Mouse (Mus musculus) hindbrain, postnatal 0 days (tissue): Measurements from ENCODE around the gene Defb28. TPM values are rescaled to one million over a fixed set of nuclear protein-coding genes. Genes with fewer than 3 reads are reported as not detected.

Experiments
- ATAC-seq: fragments of 200-750 bp; cut with Nextera tagmentation; 2 replicates; pipeline ENCODE4 v1.8.0; 2017; ENCODE audit warnings: mild to moderate bottlenecking, moderate TSS enrichment, moderate library complexity
- DNase-seq: peaks from one replicate; pipeline ENCODE4 v3.0.0-alpha.2; 2015; ENCODE audit warnings: low spot score
- H3K27ac ChIP-seq: fragments of 300-500 bp; sonication (generic); 2 replicates; pipeline ENCODE4 v1.5.1; 2014; ENCODE audit warnings: mild to moderate bottlenecking
- H3K27me3 ChIP-seq: fragments of 300-500 bp; sonication (generic); 2 replicates; pipeline ENCODE4 v1.6.1; 2014; ENCODE audit warnings: low read length, mixed read lengths; ENCODE audit not compliant: insufficient read depth
- H3K36me3 ChIP-seq: fragments of 300-500 bp; sonication (generic); 2 replicates; pipeline ENCODE4 v1.6.1; 2014; ENCODE audit warnings: low read length, mixed read lengths; ENCODE audit not compliant: insufficient read depth
- H3K4me1 ChIP-seq: fragments of 300-500 bp; sonication (generic); 2 replicates; pipeline ENCODE4 v1.6.1; 2014; ENCODE audit warnings: antibody characterized with exemption, low read length, mixed read lengths; ENCODE audit not compliant: insufficient read depth
- H3K4me2 ChIP-seq: fragments of 300-500 bp; sonication (generic); 2 replicates; pipeline ENCODE4 v1.6.1; 2014; ENCODE audit warnings: low read depth, mild to moderate bottlenecking, low read length, moderate library complexity, mixed read lengths
- H3K4me3 ChIP-seq: fragments of 300-500 bp; sonication (generic); 2 replicates; pipeline ENCODE4 v1.5.1; 2014; ENCODE audit warnings: low read length
- H3K9ac ChIP-seq: fragments of 300-500 bp; sonication (generic); replicated peaks from 2 replicates; pipeline ENCODE4 v1.6.1; 2014; ENCODE audit warnings: mild to moderate bottlenecking, low read length, moderate library complexity, mixed read lengths
- H3K9me3 ChIP-seq: fragments of 300-500 bp; sonication (generic); 2 replicates; pipeline ENCODE4 v1.6.1; 2016; ENCODE audit warnings: low read length, mixed read lengths
- CTCF ChIP-seq: IDR thresholded peaks from 2 replicates; pipeline ENCODE4 v1.5.1; 2016; ENCODE audit warnings: antibody characterized with exemption, control low read depth, low read depth
- WGBS: fragments of 180-500 bp; shearing (Covaris S2); extraction: QIAGEN DNeasy Blood & Tissue Kit; methylation state at CpG from one replicate; pipeline ENCODE4 v1.1.7; 2014; 5-methylcytosine and 5-hydroxymethylcytosine counted together
- polyA plus RNA-seq: library from polyadenylated mRNA; unstranded; fragments of >200 nt; fragmentation: Nextera tagmentation; extraction: Ambion mirVana; gene quantifications from 2 replicates; pipeline ENCODE4 v1.2.1, GENCODE M21; 2015
- total RNA-seq: library from RNA; depleted of rRNA; stranded (reverse); fragments of >200 nt; gene quantifications from 2 replicates; pipeline ENCODE4 v1.2.3, GENCODE M21; 2014; rRNA removed

Defb28 gene
- total and polyA plus RNA-seq, 2 experiments from 2014 or later = not detected

- ATAC-seq (peak; percentile 55; the same call in 1 of the 2 replicates), DNase-seq (peak; percentile 85)
- no peaks in the 10 kb centered on the region for H3K27me3 ChIP-seq
- no peaks in the 10 kb centered on the region for H3K4me1 ChIP-seq
- no peaks in the 10 kb centered on the region for H3K36me3 ChIP-seq
- WGBS = 12% methylated on average over 16 of the region's 16 CpGs
- H3K4me2 ChIP-seq = peak overlapping the region; percentile 43
- peak; percentile 85 for TF ChIP-seq CTCF
- H3K9me3 ChIP-seq = no peaks in the 10 kb centered on the region
- no peak overlapping the region for H3K27ac ChIP-seq
- H3K4me3 ChIP-seq = peak overlapping the region; percentile 18; the same call in 1 of the 2 replicates
- H3K9ac ChIP-seq = no peak overlapping the region; the same call in 1 of the 2 replicates
Measured at GRCm38 (mm10) chr2:152553774-152554423, 35.8 kb downstream of the Defb28 start.

- TF ChIP-seq CTCF = no peak
- Histone ChIP-seq H3K9ac (no peak overlapping the region), H3K36me3 (no peaks in the 10 kb centered on the region), H3K27ac (no peak overlapping the region), H3K4me3 (no peak overlapping the region), H3K4me1 (no peaks in the 10 kb centered on the region), H3K9me3 (no peaks in the 10 kb centered on the region), H3K4me2 (no peak overlapping the region), H3K27me3 (no peaks in the 10 kb centered on the region)
- ATAC-seq = no peak
- WGBS = 86% methylated on average over 7 of the region's 7 CpGs
- no peak for DNase-seq
Measured at GRCm38 (mm10) chr2:152556655-152557054, 38.6 kb downstream of the Defb28 start.

GRCm38 (mm10) chr2:152569038-152569437 lies 51.0 kb downstream of the Defb28 start, which contains the start of gene Gm17416:
Gene Gm17416, plus strand, starts transcription at chr2:152569338.
- no peak for ATAC-seq
- no peaks in the 10 kb centered on the region for H3K9me3 ChIP-seq
- no peak within 1 kb of the TSS for H3K4me2 ChIP-seq
- DNase-seq = no peak
- no peak within 1 kb of the TSS for H3K9ac ChIP-seq
- H3K27ac ChIP-seq = no peak within 1 kb of the TSS
- no peaks in the 10 kb centered on the region for H3K4me1 ChIP-seq
- no peaks in the 10 kb centered on the region for H3K27me3 ChIP-seq
- no peak for TF ChIP-seq CTCF
- H3K36me3 ChIP-seq = no peaks in the 10 kb centered on the region
- 90% methylated on average over 5 of the region's 5 CpGs for WGBS
- no peak within 1 kb of the TSS for H3K4me3 ChIP-seq

- ATAC-seq = no peak
- H3K27ac ChIP-seq = no peak overlapping the region
- no peaks in the 10 kb centered on the region for H3K4me1 ChIP-seq
- no peak overlapping the region for H3K4me3 ChIP-seq
- no peaks in the 10 kb centered on the region for H3K9me3 ChIP-seq
- H3K36me3 ChIP-seq = no peaks in the 10 kb centered on the region
- no peak overlapping the region for H3K9ac ChIP-seq
- no peak for TF ChIP-seq CTCF
- no peaks in the 10 kb centered on the region for H3K27me3 ChIP-seq
- 82% methylated on average over 4 of the region's 4 CpGs for WGBS
- no peak for DNase-seq
- no peak overlapping the region for H3K4me2 ChIP-seq
Measured at GRCm38 (mm10) chr2:152569881-152570280, 51.8 kb downstream of the Defb28 start.

GRCm38 (mm10) chr2:152570313-152570712 lies 52.3 kb downstream of the Defb28 start:
- Histone ChIP-seq H3K4me3 (no peak overlapping the region), H3K27me3 (no peaks in the 10 kb centered on the region), H3K4me1 (no peaks in the 10 kb centered on the region), H3K36me3 (no peaks in the 10 kb centered on the region), H3K9me3 (no peaks in the 10 kb centered on the region), H3K4me2 (no peak overlapping the region), H3K27ac (no peak overlapping the region), H3K9ac (no peak overlapping the region)
- WGBS = 84% methylated on average over 6 of the region's 6 CpGs
- DNase-seq (no peak), ATAC-seq (no peak)
- no peak for TF ChIP-seq CTCF

Other genes starting within 250 kb of the Defb28 start
- 44.5 and 48.8 TPM in 2 replicates for gene Tbc1d20, start 224.4 kb upstream of the Defb28 start, total RNA-seq
- 27.5 and 27.7 TPM in 2 replicates for gene Tbc1d20, start 224.4 kb upstream of the Defb28 start, polyA plus RNA-seq
- gene Rbck1, start 185.6 kb upstream of the Defb28 start, total RNA-seq = 119 and 135 TPM in 2 replicates
- 77.9 and 81.6 TPM in 2 replicates for gene Rbck1, start 185.6 kb upstream of the Defb28 start, polyA plus RNA-seq
- 2.5 and 4.2 TPM in 2 replicates for gene Trib3, start 174.2 kb upstream of the Defb28 start, total RNA-seq
- 2.7 and 3.4 TPM in 2 replicates for gene Trib3, start 174.2 kb upstream of the Defb28 start, polyA plus RNA-seq
- gene Nrsn2, start 141.6 kb upstream of the Defb28 start, total RNA-seq = 64.5 and 72.2 TPM in 2 replicates
- 83.8 and 91.3 TPM in 2 replicates for gene Nrsn2, start 141.6 kb upstream of the Defb28 start, polyA plus RNA-seq
- gene Sox12, start 120.2 kb upstream of the Defb28 start, total RNA-seq = 49.7 and 50.2 TPM in 2 replicates
- gene Sox12, start 120.2 kb upstream of the Defb28 start, polyA plus RNA-seq = 9.7 and 10.1 TPM in 2 replicates
- 17.4 TPM in 2 replicates for gene Zcchc3, start 103.2 kb upstream of the Defb28 start, total RNA-seq
- gene Zcchc3, start 103.2 kb upstream of the Defb28 start, polyA plus RNA-seq = 15.8 and 16.1 TPM in 2 replicates
- 2.3 and 3.9 TPM in 2 replicates for gene 6820408C15Rik, start 102.7 kb upstream of the Defb28 start, total RNA-seq
- gene 6820408C15Rik, start 102.7 kb upstream of the Defb28 start, polyA plus RNA-seq = 3.6 and 4.0 TPM in 2 replicates
- gene Defb23, start 53.6 kb upstream of the Defb28 start, total RNA-seq = not detected in 2 replicates
- not detected in 2 replicates for gene Defb23, start 53.6 kb upstream of the Defb28 start, polyA plus RNA-seq
- gene Defb20, start 41.2 kb upstream of the Defb28 start, total RNA-seq = not detected in 2 replicates
- not detected in 2 replicates for gene Defb20, start 41.2 kb upstream of the Defb28 start, polyA plus RNA-seq
- gene Defb22, start 28.1 kb upstream of the Defb28 start, total RNA-seq = not detected in 2 replicates
- gene Defb22, start 28.1 kb upstream of the Defb28 start, polyA plus RNA-seq = not detected in 2 replicates
- not detected in 2 replicates for gene Defb26, start 6.6 kb upstream of the Defb28 start, total RNA-seq
- gene Defb26, start 6.6 kb upstream of the Defb28 start, polyA plus RNA-seq = not detected in 2 replicates
- not detected in 2 replicates for gene Defb29, start 21.8 kb downstream of the Defb28 start, total RNA-seq
- gene Defb29, start 21.8 kb downstream of the Defb28 start, polyA plus RNA-seq = not detected in 2 replicates
- gene Gm17416, start 51.1 kb downstream of the Defb28 start, total RNA-seq = not detected in 2 replicates
- not detected in 2 replicates for gene Gm17416, start 51.1 kb downstream of the Defb28 start, polyA plus RNA-seq
- not detected in 2 replicates for gene Defb21, start 54.5 kb downstream of the Defb28 start, total RNA-seq
- gene Defb21, start 54.5 kb downstream of the Defb28 start, polyA plus RNA-seq = not detected in 2 replicates
- not detected in 2 replicates for gene Defb19, start 62.1 kb downstream of the Defb28 start, total RNA-seq
- gene Defb19, start 62.1 kb downstream of the Defb28 start, polyA plus RNA-seq = not detected in 2 replicates
- gene Defb45, start 81.1 kb downstream of the Defb28 start, total RNA-seq = not detected in 2 replicates
- gene Defb45, start 81.1 kb downstream of the Defb28 start, polyA plus RNA-seq = not detected in 2 replicates
- not detected in 2 replicates for gene Defb36, start 86.1 kb downstream of the Defb28 start, total RNA-seq
- gene Defb36, start 86.1 kb downstream of the Defb28 start, polyA plus RNA-seq = not detected in 2 replicates
- not detected in 2 replicates for gene Defb25, start 104.8 kb downstream of the Defb28 start, total RNA-seq
- gene Defb25, start 104.8 kb downstream of the Defb28 start, polyA plus RNA-seq = not detected in 2 replicates
- gene Rem1, start 108.7 kb downstream of the Defb28 start, total RNA-seq = 1.0 and 1.1 TPM in 2 replicates
- 0.57 and 0.65 TPM in 2 replicates for gene Rem1, start 108.7 kb downstream of the Defb28 start, polyA plus RNA-seq
- gene H13, start 151.2 kb downstream of the Defb28 start, total RNA-seq = 182 and 196 TPM in 2 replicates
- 162 and 163 TPM in 2 replicates for gene H13, start 151.2 kb downstream of the Defb28 start, polyA plus RNA-seq
- gene Mcts2, start 168.8 kb downstream of the Defb28 start, total RNA-seq = 9.0 and 14.0 TPM in 2 replicates
- gene Mcts2, start 168.8 kb downstream of the Defb28 start, polyA plus RNA-seq = 29.4 and 31.2 TPM in 2 replicates
- gene Id1, start 218.0 kb downstream of the Defb28 start, total RNA-seq = 142 and 198 TPM in 2 replicates
- 99.3 and 104 TPM in 2 replicates for gene Id1, start 218.0 kb downstream of the Defb28 start, polyA plus RNA-seq
- 2.1 and 7.1 TPM in 2 replicates for gene Cox4i2, start 235.9 kb downstream of the Defb28 start, total RNA-seq
- 4.8 and 6.1 TPM in 2 replicates for gene Cox4i2, start 235.9 kb downstream of the Defb28 start, polyA plus RNA-seq